Mouse (Mus musculus): ENCODE measurements at regions not wholly inside any gene's neighbourhood (a gene's known extent, or its start where the extent isn't known, plus 50 kb on each side); places are given as distances from the start of the nearest gene placed in this dataset.
A peak's percentile ranks its signal among the peaks of the same experiment; 100 is the strongest.

GRCm38 (mm10) chr6:60217840-60218239, 611.8 kb downstream of the Snca start:
- no peak for DNase-seq

GRCm38 (mm10) chr6:60201548-60201947, 628.1 kb downstream of the Snca start:
- peak in 1 of 2 experiments; percentile 7 for DNase-seq

All from heart, adult 18-20 months (tissue).